Mouse (Mus musculus) liver, embryonic 12.5 days (tissue): ENCODE results near the gene Rpap3. TPM values are rescaled to one million over a fixed set of nuclear protein-coding genes. Genes with fewer than 3 reads are reported as not detected.

Source experiments
- ATAC-seq: fragments of 200-750 bp; cut with Nextera tagmentation; 2 replicates; pipeline ENCODE4 v1.8.0; 2017; ENCODE audit warnings: moderate number of reproducible peaks, mild to moderate bottlenecking, moderate library complexity
- H3K27ac ChIP-seq: fragments of 300-500 bp; sonication (generic); 2 replicates; pipeline ENCODE4 v1.5.1; 2016; ENCODE audit warnings: mild to moderate bottlenecking
- H3K27me3 ChIP-seq: fragments of 300-500 bp; sonication (generic); replicated peaks from 2 replicates; pipeline ENCODE4 v1.6.1; 2016; ENCODE audit warnings: mild to moderate bottlenecking, moderate library complexity
- H3K36me3 ChIP-seq: fragments of 300-500 bp; sonication (generic); 2 replicates; pipeline ENCODE4 v1.6.1; 2016; ENCODE audit warnings: mild to moderate bottlenecking, moderate library complexity
- H3K4me1 ChIP-seq: fragments of 300-500 bp; sonication (generic); 2 replicates; pipeline ENCODE4 v1.6.1; 2016
- H3K4me2 ChIP-seq: fragments of 300-500 bp; sonication (generic); 2 replicates; pipeline ENCODE4 v1.6.1; 2016; ENCODE audit warnings: mild to moderate bottlenecking, moderate library complexity
- H3K4me3 ChIP-seq: fragments of 300-500 bp; sonication (generic); 2 replicates; pipeline ENCODE4 v1.5.1; 2016; ENCODE audit warnings: mild to moderate bottlenecking, moderate library complexity
- H3K9ac ChIP-seq: fragments of 300-500 bp; sonication (generic); 2 replicates; pipeline ENCODE4 v1.6.1; 2016; ENCODE audit warnings: mild to moderate bottlenecking, moderate library complexity
- H3K9me3 ChIP-seq: fragments of 300-500 bp; sonication (generic); replicated peaks from 2 replicates; pipeline ENCODE4 v1.6.1; 2016; ENCODE audit warnings: mild to moderate bottlenecking, moderate library complexity
- WGBS: fragments of 180-500 bp; shearing (Covaris S2); methylation state at CpG from one replicate; pipeline ENCODE4 v1.1.7; 2016; ENCODE audit not compliant: insufficient replicate concordance; 5-methylcytosine and 5-hydroxymethylcytosine counted together
- polyA plus RNA-seq: library from polyadenylated mRNA; unstranded; fragments of >200 nt; fragmentation: Nextera tagmentation; extraction: Ambion mirVana; gene quantifications from 2 replicates; pipeline ENCODE4 v1.2.1, GENCODE M21; 2016

The Rpap3 gene
- polyA plus RNA-seq, 1 experiment from 2014 or later: 19.5 TPM

GRCm38 (mm10) chr15:97728804-97729203, 23.2 kb upstream of the Rpap3 start:
- ATAC-seq: no peak
- H3K9ac ChIP-seq: no peak overlapping the region
- peaks cover 24% of the 10 kb centered on the region for H3K27me3 ChIP-seq
- H3K9me3 ChIP-seq: peaks cover 5% of the 10 kb centered on the region
- no peak overlapping the region for H3K4me3 ChIP-seq
- no peak overlapping the region for H3K27ac ChIP-seq
- no peak overlapping the region for H3K4me2 ChIP-seq
- no peaks in the 10 kb centered on the region for H3K4me1 ChIP-seq
- 47% methylated on average over 7 of the region's 7 CpGs for WGBS
- no peaks in the 10 kb centered on the region for H3K36me3 ChIP-seq

- Histone ChIP-seq H3K27me3 (peaks cover 24% of the 10 kb centered on the region), H3K9me3 (0 out of 2 replicates have a peak, but pooled peaks cover 1% of the 10 kb centered on the region), H3K4me1 (no peaks in the 10 kb centered on the region), H3K36me3 (no peaks in the 10 kb centered on the region), H3K9ac (no peak overlapping the region), H3K27ac (no peak overlapping the region), H3K4me3 (no peak overlapping the region), H3K4me2 (no peak overlapping the region)
- WGBS: 73% methylated on average over 11 of the region's 11 CpGs
- no peak for ATAC-seq
Observed at GRCm38 (mm10) chr15:97728394-97728793, 22.8 kb upstream of the Rpap3 start.

- no peaks in the 10 kb centered on the region for H3K36me3 ChIP-seq
- 55% methylated on average over 5 of the region's 5 CpGs for WGBS
- ATAC-seq: no peak
Observed at GRCm38 (mm10) chr15:97727520-97727919, 21.9 kb upstream of the Rpap3 start.

GRCm38 (mm10) chr15:97727048-97727447, 21.4 kb upstream of the Rpap3 start:
- no peaks in the 10 kb centered on the region for H3K4me1 ChIP-seq
- no peak overlapping the region for H3K9ac ChIP-seq
- ATAC-seq: no peak
- no peak overlapping the region for H3K4me2 ChIP-seq
- no peaks in the 10 kb centered on the region for H3K36me3 ChIP-seq
- H3K9me3 ChIP-seq: no peaks in the 10 kb centered on the region
- H3K4me3 ChIP-seq: no peak overlapping the region
- WGBS: 52% methylated on average over 8 of the region's 8 CpGs
- peaks cover 24% of the 10 kb centered on the region for H3K27me3 ChIP-seq
- H3K27ac ChIP-seq: no peak overlapping the region

More at GRCm38 (mm10) chr15:97727520-97727919, 21.9 kb upstream of the Rpap3 start:
- no peaks in the 10 kb centered on the region for H3K4me1 ChIP-seq
- no peaks in the 10 kb centered on the region for H3K9me3 ChIP-seq
- H3K4me2 ChIP-seq: no peak overlapping the region
- H3K4me3 ChIP-seq: no peak overlapping the region
- no peak overlapping the region for H3K9ac ChIP-seq
- H3K27ac ChIP-seq: no peak overlapping the region
- peaks cover 24% of the 10 kb centered on the region for H3K27me3 ChIP-seq

GRCm38 (mm10) chr15:97726310-97726709, 20.7 kb upstream of the Rpap3 start:
- no peaks in the 10 kb centered on the region for H3K4me1 ChIP-seq
- no peak overlapping the region for H3K4me3 ChIP-seq
- no peaks in the 10 kb centered on the region for H3K9me3 ChIP-seq
- 74% methylated on average over 13 of the region's 13 CpGs for WGBS
- H3K4me2 ChIP-seq: no peak overlapping the region
- no peak overlapping the region for H3K27ac ChIP-seq
- no peak overlapping the region for H3K9ac ChIP-seq
- peaks cover 24% of the 10 kb centered on the region for H3K27me3 ChIP-seq
- no peaks in the 10 kb centered on the region for H3K36me3 ChIP-seq
- no peak for ATAC-seq

GRCm38 (mm10) chr15:97725198-97725785, 19.7 kb upstream of the Rpap3 start:
- H3K4me1 ChIP-seq: no peaks in the 10 kb centered on the region
- no peak overlapping the region for H3K4me2 ChIP-seq
- H3K4me3 ChIP-seq: no peak overlapping the region
- no peak overlapping the region for H3K27ac ChIP-seq
- WGBS: 50% methylated on average over 6 of the region's 6 CpGs
- no peak overlapping the region for H3K9ac ChIP-seq
- H3K27me3 ChIP-seq: peaks cover 15% of the 10 kb centered on the region
- no peaks in the 10 kb centered on the region for H3K36me3 ChIP-seq
- no peak for ATAC-seq
- H3K9me3 ChIP-seq: no peaks in the 10 kb centered on the region

GRCm38 (mm10) chr15:97724346-97725197, 18.9 kb upstream of the Rpap3 start:
- Histone ChIP-seq H3K36me3 (no peaks in the 10 kb centered on the region), H3K4me3 (no peak overlapping the region), H3K4me1 (no peaks in the 10 kb centered on the region), H3K27me3 (peaks cover 11% of the 10 kb centered on the region), H3K27ac (no peak overlapping the region), H3K9ac (no peak overlapping the region), H3K4me2 (no peak overlapping the region), H3K9me3 (no peaks in the 10 kb centered on the region)
- no peak for ATAC-seq
- 76% methylated on average over 17 of the region's 17 CpGs for WGBS

- Histone ChIP-seq H3K9me3 (no peaks in the 10 kb centered on the region), H3K27me3 (0 out of 2 replicates have a peak, but pooled peaks cover 8% of the 10 kb centered on the region), H3K4me3 (no peak overlapping the region), H3K4me2 (no peak overlapping the region), H3K9ac (no peak overlapping the region), H3K4me1 (no peaks in the 10 kb centered on the region), H3K27ac (no peak overlapping the region), H3K36me3 (no peaks in the 10 kb centered on the region)
- ATAC-seq: no peak
- 71% methylated on average over 6 of the region's 6 CpGs for WGBS
Observed at GRCm38 (mm10) chr15:97723536-97724345, 18.1 kb upstream of the Rpap3 start.

GRCm38 (mm10) chr15:97721008-97721701, 15.5 kb upstream of the Rpap3 start:
- no peak overlapping the region for H3K4me2 ChIP-seq
- no peak for ATAC-seq
- H3K9ac ChIP-seq: no peak overlapping the region
- H3K9me3 ChIP-seq: no peaks in the 10 kb centered on the region
- H3K4me1 ChIP-seq: no peaks in the 10 kb centered on the region
- H3K27ac ChIP-seq: no peak overlapping the region
- WGBS: 67% methylated on average over 15 of the region's 15 CpGs
- H3K4me3 ChIP-seq: no peak overlapping the region
- H3K36me3 ChIP-seq: no peaks in the 10 kb centered on the region
- 0 out of 2 replicates have a peak, but pooled peaks cover 7% of the 10 kb centered on the region for H3K27me3 ChIP-seq

- H3K4me2 ChIP-seq: no peak overlapping the region
- no peak overlapping the region for H3K9ac ChIP-seq
- H3K9me3 ChIP-seq: no peaks in the 10 kb centered on the region
- no peak overlapping the region for H3K27ac ChIP-seq
- no peak overlapping the region for H3K4me3 ChIP-seq
- ATAC-seq: no peak
- H3K36me3 ChIP-seq: no peaks in the 10 kb centered on the region
- 0 out of 2 replicates have a peak, but pooled peaks cover 7% of the 10 kb centered on the region for H3K27me3 ChIP-seq
- H3K4me1 ChIP-seq: no peaks in the 10 kb centered on the region
- 70% methylated on average over 12 of the region's 12 CpGs for WGBS
Observed at GRCm38 (mm10) chr15:97720026-97720675, 14.5 kb upstream of the Rpap3 start.

- Histone ChIP-seq H3K27ac (no peak overlapping the region), H3K27me3 (peaks cover 7% of the 10 kb centered on the region; the same call in 1 of the 2 replicates), H3K4me2 (no peak overlapping the region), H3K4me1 (no peaks in the 10 kb centered on the region), H3K36me3 (no peaks in the 10 kb centered on the region), H3K4me3 (no peak overlapping the region), H3K9ac (no peak overlapping the region), H3K9me3 (no peaks in the 10 kb centered on the region)
- ATAC-seq: no peak
- 69% methylated on average over 12 of the region's 12 CpGs for WGBS
Observed at GRCm38 (mm10) chr15:97719494-97719893, 13.9 kb upstream of the Rpap3 start.
